Mouse (Mus musculus): ENCODE measurements around the gene Cdpf1. TPM values are rescaled to one million over a fixed set of nuclear protein-coding genes. Genes with fewer than 3 reads are reported as not detected.

Cdpf1 gene
- polyA plus RNA-seq (2012; rRNA removed) = 51.4 and 60.7 TPM in 2 replicates

GRCm38 (mm10) chr15:85811535-85812277, at the start of gene Cdpf1:
Gene Cdpf1 (minus strand): TSS chr15:85811697.
- Histone ChIP-seq H3K4me1 (ENCODE audit: control insufficient read depth, insufficient read depth, low read length) (peaks cover 3% of the 10 kb centered on the region; the same call in 1 of the 2 replicates), H3K4me3 (ENCODE audit: insufficient read depth, low read depth, low read length) (peak within 1 kb of the TSS; percentile 67), H3K27ac (ENCODE audit: insufficient read depth, low read depth, low read length) (peak within 1 kb of the TSS; percentile 67), H3K27me3 (replicated peaks; ENCODE audit: control insufficient read depth, insufficient read depth, low read length) (no peaks in the 10 kb centered on the region), H3K36me3 (ENCODE audit: control insufficient read depth, insufficient read depth, low read length) (no peaks in the 10 kb centered on the region)
- peak; percentile 99 for DNase-seq
- TF ChIP-seq CTCF (conservative IDR thresholded peaks at IDR 0.05; ENCODE audit: insufficient read depth, insufficient read length, low read depth, low read length) (0 out of 2 replicates have a peak, but pooled peaks have one; percentile 6), POLR2A (IDR thresholded peaks at IDR 0.05; ENCODE audit: low read depth, low read length) (peak; percentile 85)
- 2% methylated on average over 36 of the region's 36 CpGs for WGBS

- Histone ChIP-seq H3K36me3 (ENCODE audit: control insufficient read depth, insufficient read depth, low read length) (no peaks in the 10 kb centered on the region), H3K27me3 (replicated peaks; ENCODE audit: control insufficient read depth, insufficient read depth, low read length) (no peaks in the 10 kb centered on the region), H3K4me1 (ENCODE audit: control insufficient read depth, insufficient read depth, low read length) (no peaks in the 10 kb centered on the region), H3K27ac (ENCODE audit: insufficient read depth, low read depth, low read length) (peak within 1 kb of the TSS; percentile 25; the same call in 1 of the 2 replicates), H3K4me3 (ENCODE audit: insufficient read depth, low read depth, low read length) (peak within 1 kb of the TSS; percentile 74)
- under 1% methylated on average over 42 of the region's 42 CpGs for WGBS
- peak; percentile 98 for DNase-seq
- no peak for TF ChIP-seq CTCF (conservative IDR thresholded peaks at IDR 0.05; ENCODE audit: insufficient read depth, insufficient read length, low read depth, low read length)
- TF ChIP-seq POLR2A (IDR thresholded peaks at IDR 0.05; ENCODE audit: low read depth, low read length) = peak; percentile 58
These were observed 48.1 kb upstream of the Cdpf1 start, which contains the start of gene Gtse1 for GRCm38 (mm10) chr15:85859490-85860031. Gene Gtse1 (plus strand): TSS chr15:85859745.

- Histone ChIP-seq H3K4me3 (ENCODE audit: insufficient read depth, low read depth, low read length) (peak overlapping the region; percentile 74), H3K4me1 (ENCODE audit: control insufficient read depth, insufficient read depth, low read length) (no peaks in the 10 kb centered on the region), H3K36me3 (ENCODE audit: control insufficient read depth, insufficient read depth, low read length) (no peaks in the 10 kb centered on the region), H3K27ac (ENCODE audit: insufficient read depth, low read depth, low read length) (peak overlapping the region; percentile 25; the same call in 1 of the 2 replicates), H3K27me3 (replicated peaks; ENCODE audit: control insufficient read depth, insufficient read depth, low read length) (no peaks in the 10 kb centered on the region)
- WGBS = 8% methylated on average over 15 of the region's 15 CpGs
- TF ChIP-seq CTCF (conservative IDR thresholded peaks at IDR 0.05; ENCODE audit: insufficient read depth, insufficient read length, low read depth, low read length) (no peak), POLR2A (IDR thresholded peaks at IDR 0.05; ENCODE audit: low read depth, low read length) (no peak)
- no peak for DNase-seq
These were observed 47.5 kb upstream of the Cdpf1 start for GRCm38 (mm10) chr15:85858980-85859489.

GRCm38 (mm10) chr15:85851656-85852392, 40.3 kb upstream of the Cdpf1 start:
- Histone ChIP-seq H3K27me3 (replicated peaks; ENCODE audit: control insufficient read depth, insufficient read depth, low read length) (no peaks in the 10 kb centered on the region), H3K4me1 (ENCODE audit: control insufficient read depth, insufficient read depth, low read length) (no peaks in the 10 kb centered on the region), H3K27ac (ENCODE audit: insufficient read depth, low read depth, low read length) (no peak overlapping the region), H3K4me3 (ENCODE audit: insufficient read depth, low read depth, low read length) (no peak overlapping the region), H3K36me3 (ENCODE audit: control insufficient read depth, insufficient read depth, low read length) (no peaks in the 10 kb centered on the region)
- no peak for TF ChIP-seq POLR2A (IDR thresholded peaks at IDR 0.05; ENCODE audit: low read depth, low read length)
- WGBS = 73% methylated on average over 12 of the region's 12 CpGs
- DNase-seq = peak; percentile 75

GRCm38 (mm10) chr15:85845071-85845470, 33.6 kb upstream of the Cdpf1 start:
- Histone ChIP-seq H3K4me1 (ENCODE audit: control insufficient read depth, insufficient read depth, low read length) (no peaks in the 10 kb centered on the region; the same call in 1 of the 2 replicates), H3K27me3 (replicated peaks; ENCODE audit: control insufficient read depth, insufficient read depth, low read length) (no peaks in the 10 kb centered on the region), H3K4me3 (ENCODE audit: insufficient read depth, low read depth, low read length) (no peak overlapping the region), H3K27ac (ENCODE audit: insufficient read depth, low read depth, low read length) (no peak overlapping the region), H3K36me3 (ENCODE audit: control insufficient read depth, insufficient read depth, low read length) (no peaks in the 10 kb centered on the region)
- no peak for TF ChIP-seq POLR2A (IDR thresholded peaks at IDR 0.05; ENCODE audit: low read depth, low read length)
- TF ChIP-seq CTCF (conservative IDR thresholded peaks at IDR 0.05; ENCODE audit: insufficient read depth, insufficient read length, low read depth, low read length) = no peak
- DNase-seq = no peak

GRCm38 (mm10) chr15:85841796-85842360, 30.4 kb upstream of the Cdpf1 start:
- Histone ChIP-seq H3K36me3 (ENCODE audit: control insufficient read depth, insufficient read depth, low read length) (no peaks in the 10 kb centered on the region), H3K4me1 (ENCODE audit: control insufficient read depth, insufficient read depth, low read length) (no peaks in the 10 kb centered on the region; the same call in 1 of the 2 replicates), H3K4me3 (ENCODE audit: insufficient read depth, low read depth, low read length) (no peak overlapping the region), H3K27me3 (replicated peaks; ENCODE audit: control insufficient read depth, insufficient read depth, low read length) (no peaks in the 10 kb centered on the region), H3K27ac (ENCODE audit: insufficient read depth, low read depth, low read length) (no peak overlapping the region)
- DNase-seq = peak; percentile 74
- WGBS = 68% methylated on average over 5 of the region's 5 CpGs
- TF ChIP-seq CTCF (conservative IDR thresholded peaks at IDR 0.05; ENCODE audit: insufficient read depth, insufficient read length, low read depth, low read length) (no peak), POLR2A (IDR thresholded peaks at IDR 0.05; ENCODE audit: low read depth, low read length) (no peak)
